Mouse (Mus musculus) megakaryocyte, embryonic 14.5 days (primary cell): ENCODE data around the gene Gm49320.

Source experiments
- FLI1 ChIP-seq: IDR thresholded peaks from 2 replicates; pipeline ENCODE4 v1.6.1; 2012; ENCODE audit warnings: low read length, inconsistent platforms, mixed read lengths
- GATA1 ChIP-seq: IDR thresholded peaks from 3 replicates; pipeline ENCODE4 v1.6.1; 2012; ENCODE audit warnings: mixed read lengths, low read length, inconsistent platforms, borderline replicate concordance

GRCm38 (mm10) chr8:4211097-4211496, 27.6 kb upstream of the Gm49320 start:
- TF ChIP-seq GATA1 (no peak), FLI1 (no peak)
